Mouse (Mus musculus): ENCODE measurements at regions not wholly inside any gene's neighbourhood (a gene's known extent, or its start where the extent isn't known, plus 50 kb on each side); places are given as distances from the start of the nearest gene placed in this dataset.
"Not testable (repeated sequence)": the region's sequence is repeated elsewhere in the genome, so short reads cannot be mapped to it uniquely, and the experiment has no call there.

- ATAC-seq (no peak), DNase-seq (no peak)
- H3K4me3 ChIP-seq (ENCODE audit: low read depth, low read length) = no peak overlapping the region
- no peak overlapping the region for H3K27ac ChIP-seq (ENCODE audit: low read depth, low read length)
- no peaks in the 10 kb centered on the region for H3K4me1 ChIP-seq (ENCODE audit: insufficient read depth)
- no peak overlapping the region for H3K9ac ChIP-seq
- H3K36me3 ChIP-seq (ENCODE audit: insufficient read depth) = no peaks in the 10 kb centered on the region
- WGBS = 49% methylated on average over 5 of the region's 5 CpGs
- H3K4me2 ChIP-seq (ENCODE audit: low read depth) = no peak overlapping the region
- H3K27me3 ChIP-seq (ENCODE audit: insufficient read depth, low read length) = no peaks in the 10 kb centered on the region
- no peak for TF ChIP-seq CTCF (IDR thresholded peaks at IDR 0.05; ENCODE audit: low read depth)
- H3K9me3 ChIP-seq (ENCODE audit: low read length) = 0 out of 2 replicates have a peak, but pooled peaks cover 8% of the 10 kb centered on the region
Observed at GRCm38 (mm10) chr7:87096500-87096899, 100.6 kb downstream of the Vmn2r79 start.

GRCm38 (mm10) chr7:87099611-87100010 is 103.7 kb downstream of the Vmn2r79 start:
- not testable (repeated sequence) for H3K9me3 ChIP-seq (ENCODE audit: low read length); ATAC-seq; H3K27me3 ChIP-seq (ENCODE audit: insufficient read depth, low read length); DNase-seq; H3K4me1 ChIP-seq (ENCODE audit: insufficient read depth); H3K4me2 ChIP-seq (ENCODE audit: low read depth); H3K9ac ChIP-seq; H3K36me3 ChIP-seq (ENCODE audit: insufficient read depth); H3K4me3 ChIP-seq (ENCODE audit: low read depth, low read length); H3K27ac ChIP-seq (ENCODE audit: low read depth, low read length)
- 40% methylated on average over 1 of the region's 1 CpGs for WGBS

GRCm38 (mm10) chr7:87100377-87100776 is 104.5 kb downstream of the Vmn2r79 start:
- not testable (repeated sequence) for H3K4me3 ChIP-seq (ENCODE audit: low read depth, low read length); DNase-seq; H3K36me3 ChIP-seq (ENCODE audit: insufficient read depth); H3K4me2 ChIP-seq (ENCODE audit: low read depth); ATAC-seq; H3K27ac ChIP-seq (ENCODE audit: low read depth, low read length); H3K9me3 ChIP-seq (ENCODE audit: low read length); H3K27me3 ChIP-seq (ENCODE audit: insufficient read depth, low read length); H3K4me1 ChIP-seq (ENCODE audit: insufficient read depth); H3K9ac ChIP-seq

- H3K27me3 ChIP-seq (ENCODE audit: insufficient read depth, low read length); H3K4me1 ChIP-seq (ENCODE audit: insufficient read depth); H3K9me3 ChIP-seq (ENCODE audit: low read length); ATAC-seq; H3K4me2 ChIP-seq (ENCODE audit: low read depth); H3K9ac ChIP-seq; H3K36me3 ChIP-seq (ENCODE audit: insufficient read depth); DNase-seq; H3K4me3 ChIP-seq (ENCODE audit: low read depth, low read length); H3K27ac ChIP-seq (ENCODE audit: low read depth, low read length): not testable (repeated sequence)
- WGBS = 86% methylated on average over 5 of the region's 5 CpGs
Observed at GRCm38 (mm10) chr7:87101281-87101680, 105.4 kb downstream of the Vmn2r79 start.

GRCm38 (mm10) chr7:87110312-87110984 is 114.5 kb downstream of the Vmn2r79 start:
- H3K4me2 ChIP-seq (ENCODE audit: low read depth) = peak overlapping the region; percentile 18; the same call in 1 of the 2 replicates
- H3K9ac ChIP-seq = peak overlapping the region; percentile 34; the same call in 1 of the 2 replicates
- no peak overlapping the region for H3K27ac ChIP-seq (ENCODE audit: low read depth, low read length)
- H3K27me3 ChIP-seq (ENCODE audit: insufficient read depth, low read length) = no peaks in the 10 kb centered on the region
- H3K4me1 ChIP-seq (ENCODE audit: insufficient read depth) = no peaks in the 10 kb centered on the region
- peak; percentile 89 for ATAC-seq
- no peaks in the 10 kb centered on the region for H3K9me3 ChIP-seq (ENCODE audit: low read length)
- H3K36me3 ChIP-seq (ENCODE audit: insufficient read depth) = no peaks in the 10 kb centered on the region
- peak; percentile 82 for DNase-seq
- TF ChIP-seq CTCF (IDR thresholded peaks at IDR 0.05; ENCODE audit: low read depth) = peak; percentile 79
- 0 out of 2 replicates have a peak overlapping the region, but pooled peaks have one; percentile 2 for H3K4me3 ChIP-seq (ENCODE audit: low read depth, low read length)
- 31% methylated on average over 3 of the region's 3 CpGs for WGBS

GRCm38 (mm10) chr7:87110985-87111372 is 115.1 kb downstream of the Vmn2r79 start:
- H3K9me3 ChIP-seq (ENCODE audit: low read length) = no peaks in the 10 kb centered on the region
- no peak for DNase-seq
- H3K4me1 ChIP-seq (ENCODE audit: insufficient read depth) = no peaks in the 10 kb centered on the region
- TF ChIP-seq CTCF (IDR thresholded peaks at IDR 0.05; ENCODE audit: low read depth) = no peak
- no peak overlapping the region for H3K27ac ChIP-seq (ENCODE audit: low read depth, low read length)
- H3K4me3 ChIP-seq (ENCODE audit: low read depth, low read length) = 0 out of 2 replicates have a peak overlapping the region, but pooled peaks have one; percentile 2
- peak overlapping the region; percentile 18; the same call in 1 of the 2 replicates for H3K4me2 ChIP-seq (ENCODE audit: low read depth)
- 60% methylated on average over 4 of the region's 4 CpGs for WGBS
- H3K36me3 ChIP-seq (ENCODE audit: insufficient read depth) = no peaks in the 10 kb centered on the region
- H3K27me3 ChIP-seq (ENCODE audit: insufficient read depth, low read length) = no peaks in the 10 kb centered on the region
- H3K9ac ChIP-seq = peak overlapping the region; percentile 34; the same call in 1 of the 2 replicates
- peak; percentile 38 for ATAC-seq

GRCm38 (mm10) chr7:87113654-87114053 is 117.7 kb downstream of the Vmn2r79 start:
- Histone ChIP-seq H3K4me1 (ENCODE audit: insufficient read depth) (no peaks in the 10 kb centered on the region), H3K36me3 (ENCODE audit: insufficient read depth) (no peaks in the 10 kb centered on the region), H3K4me3 (ENCODE audit: low read depth, low read length) (no peak overlapping the region), H3K27ac (ENCODE audit: low read depth, low read length) (no peak overlapping the region), H3K9ac (no peak overlapping the region), H3K27me3 (ENCODE audit: insufficient read depth, low read length) (no peaks in the 10 kb centered on the region), H3K9me3 (ENCODE audit: low read length) (no peaks in the 10 kb centered on the region), H3K4me2 (ENCODE audit: low read depth) (no peak overlapping the region)
- DNase-seq (peak; percentile 88), ATAC-seq (no peak)
- TF ChIP-seq CTCF (IDR thresholded peaks at IDR 0.05; ENCODE audit: low read depth) = peak; percentile 75
- WGBS = 6% methylated on average over 4 of the region's 4 CpGs

All from forebrain, postnatal 0 days (tissue).